Mouse (Mus musculus): Measurements from ENCODE around the gene Hoxc6. TPM values are rescaled to one million over a fixed set of nuclear protein-coding genes. Genes with fewer than 3 reads are reported as not detected.
A peak's percentile ranks its signal among the peaks of the same experiment; 100 is the strongest.

Hoxc6 gene
- polyA plus RNA-seq, 2 experiments, result 2.5 to 10.4 TPM

GRCm38 (mm10) chr15:103014166-103015008 lies 16.3 kb downstream of the Hoxc6 start:
- H3K36me3 ChIP-seq (ENCODE audit: control insufficient read depth, insufficient read depth, low read length), result no peaks in the 10 kb centered on the region
- H3K4me1 ChIP-seq (ENCODE audit: control insufficient read depth, insufficient read depth, low read length), result peaks cover 14% of the 10 kb centered on the region; the same call in 1 of the 2 replicates
- H3K9me3 ChIP-seq (ENCODE audit: control insufficient read depth, low read length), result no peaks in the 10 kb centered on the region
- peak overlapping the region; percentile 31 for H3K4me3 ChIP-seq (replicated peaks; ENCODE audit: low read length)
- no peak overlapping the region; the same call in 1 of the 2 replicates for H3K27ac ChIP-seq (replicated peaks; ENCODE audit: low read depth, low read length)
- ATAC-seq (ENCODE audit: low FRiP score, low read depth), result peak; percentile 58
- under 1% methylated on average over 45 of the region's 57 CpGs for WGBS
- no peak for TF ChIP-seq POLR2A (IDR thresholded peaks at IDR 0.05; ENCODE audit: borderline replicate concordance, extremely low read depth, insufficient read depth, insufficient read length)
- H3K9ac ChIP-seq (ENCODE audit: low read depth, low read length, severe bottlenecking), result peak overlapping the region; percentile 22
- peak overlapping the region; percentile 50 for H3K4me2 ChIP-seq (replicated peaks; ENCODE audit: low read depth, low read length, severe bottlenecking)
- peak; percentile 64 for DNase-seq (ENCODE audit: low spot score)
- peaks cover 97% of the 10 kb centered on the region for H3K27me3 ChIP-seq (ENCODE audit: control insufficient read depth, insufficient read depth, low read length)

- Histone ChIP-seq H3K4me1 (ENCODE audit: control insufficient read depth, insufficient read depth, low read length) (peaks cover 14% of the 10 kb centered on the region; the same call in 1 of the 2 replicates), H3K27ac (replicated peaks; ENCODE audit: low read depth, low read length) (no peak overlapping the region), H3K4me2 (replicated peaks; ENCODE audit: low read depth, low read length, severe bottlenecking) (peak overlapping the region; percentile 50), H3K9ac (ENCODE audit: low read depth, low read length, severe bottlenecking) (peak overlapping the region; percentile 6; the same call in 1 of the 2 replicates), H3K27me3 (ENCODE audit: control insufficient read depth, insufficient read depth, low read length) (peaks cover 97% of the 10 kb centered on the region), H3K36me3 (ENCODE audit: control insufficient read depth, insufficient read depth, low read length) (no peaks in the 10 kb centered on the region), H3K9me3 (ENCODE audit: control insufficient read depth, low read length) (no peaks in the 10 kb centered on the region), H3K4me3 (replicated peaks; ENCODE audit: low read length) (peak overlapping the region; percentile 31)
- ATAC-seq (ENCODE audit: low FRiP score, low read depth), result no peak
- 4% methylated on average over 18 of the region's 28 CpGs for WGBS
- DNase-seq (ENCODE audit: low spot score), result no peak
- no peak for TF ChIP-seq POLR2A (IDR thresholded peaks at IDR 0.05; ENCODE audit: borderline replicate concordance, extremely low read depth, insufficient read depth, insufficient read length)
Measured at GRCm38 (mm10) chr15:103015009-103015399, 16.9 kb downstream of the Hoxc6 start.

DNA sequence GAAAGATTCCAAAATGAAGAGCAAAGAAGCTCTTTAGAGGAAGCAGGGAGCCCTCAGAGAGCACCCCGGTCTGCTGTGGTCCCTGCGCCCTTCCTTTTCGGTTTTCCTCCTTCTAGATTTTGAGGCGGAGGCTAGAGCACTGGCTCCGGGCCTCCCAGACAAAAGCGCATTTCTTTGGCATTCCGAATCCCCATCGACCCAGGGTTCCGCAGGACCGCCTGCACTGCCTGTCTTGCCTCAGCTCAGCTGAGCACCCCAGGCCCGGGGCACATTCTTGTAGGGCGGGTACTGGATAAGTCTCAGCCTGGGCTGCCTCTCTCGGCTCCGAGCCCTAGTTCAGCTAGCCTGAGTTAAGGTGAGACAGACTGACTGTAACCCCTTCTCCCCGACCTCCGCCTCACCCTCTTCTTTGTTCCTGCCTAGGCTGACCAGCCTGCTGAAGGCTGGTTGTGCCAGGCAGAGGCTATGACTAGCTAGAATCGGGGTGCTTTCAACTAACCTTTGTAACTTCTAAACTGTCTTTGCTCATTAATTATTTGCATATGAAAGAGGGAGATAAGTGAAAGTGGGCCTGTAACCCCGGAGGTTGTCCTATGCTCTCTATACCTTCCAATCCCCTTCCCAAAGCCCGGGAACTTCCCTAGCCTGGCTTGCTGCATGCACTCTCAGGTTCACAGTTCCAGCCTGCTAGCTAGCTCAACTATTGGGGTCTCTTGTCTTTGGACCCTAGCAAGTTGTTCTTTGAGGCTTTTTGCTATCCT lies 17.5 kb downstream of the Hoxc6 start:
- TF ChIP-seq POLR2A (IDR thresholded peaks at IDR 0.05; ENCODE audit: borderline replicate concordance, extremely low read depth, insufficient read depth, insufficient read length), result no peak
- Histone ChIP-seq H3K9me3 (ENCODE audit: control insufficient read depth, low read length) (no peaks in the 10 kb centered on the region), H3K4me3 (replicated peaks; ENCODE audit: low read length) (peak overlapping the region; percentile 31; the same call in 1 of the 2 replicates), H3K4me1 (ENCODE audit: control insufficient read depth, insufficient read depth, low read length) (peaks cover 12% of the 10 kb centered on the region; the same call in 1 of the 2 replicates), H3K4me2 (replicated peaks; ENCODE audit: low read depth, low read length, severe bottlenecking) (peak overlapping the region; percentile 50), H3K27me3 (ENCODE audit: control insufficient read depth, insufficient read depth, low read length) (peaks cover 97% of the 10 kb centered on the region), H3K27ac (replicated peaks; ENCODE audit: low read depth, low read length) (no peak overlapping the region), H3K9ac (ENCODE audit: low read depth, low read length, severe bottlenecking) (0 out of 2 replicates have a peak overlapping the region, but pooled peaks have one; percentile 6), H3K36me3 (ENCODE audit: control insufficient read depth, insufficient read depth, low read length) (no peaks in the 10 kb centered on the region)
- 4% methylated on average over 19 of the region's 19 CpGs for WGBS
- DNase-seq (ENCODE audit: low spot score), result no peak
- ATAC-seq (ENCODE audit: low FRiP score, low read depth), result no peak

- Histone ChIP-seq H3K27me3 (ENCODE audit: control insufficient read depth, insufficient read depth, low read length) (peaks cover 99% of the 10 kb centered on the region), H3K4me1 (ENCODE audit: control insufficient read depth, insufficient read depth, low read length) (peaks cover 10% of the 10 kb centered on the region; the same call in 1 of the 2 replicates), H3K9me3 (ENCODE audit: control insufficient read depth, low read length) (no peaks in the 10 kb centered on the region), H3K9ac (ENCODE audit: low read depth, low read length, severe bottlenecking) (no peak within 1 kb of the TSS), H3K36me3 (ENCODE audit: control insufficient read depth, insufficient read depth, low read length) (no peaks in the 10 kb centered on the region), H3K27ac (replicated peaks; ENCODE audit: low read depth, low read length) (no peak within 1 kb of the TSS), H3K4me3 (replicated peaks; ENCODE audit: low read length) (no peak within 1 kb of the TSS), H3K4me2 (replicated peaks; ENCODE audit: low read depth, low read length, severe bottlenecking) (no peak within 1 kb of the TSS)
- DNase-seq (ENCODE audit: low spot score), result no peak
- no peak for ATAC-seq (ENCODE audit: low FRiP score, low read depth)
- 16% methylated on average over 9 of the region's 9 CpGs for WGBS
- no peak for TF ChIP-seq POLR2A (IDR thresholded peaks at IDR 0.05; ENCODE audit: borderline replicate concordance, extremely low read depth, insufficient read depth, insufficient read length)
Measured at GRCm38 (mm10) chr15:103018636-103019035, 20.6 kb downstream of the Hoxc6 start, which contains the start of gene Hoxc4. TSS of gene Hoxc4 (plus strand) at chr15:103018934.

GRCm38 (mm10) chr15:103020899-103021418 lies 22.9 kb downstream of the Hoxc6 start:
- no peak for TF ChIP-seq POLR2A (IDR thresholded peaks at IDR 0.05; ENCODE audit: borderline replicate concordance, extremely low read depth, insufficient read depth, insufficient read length)
- WGBS, result 6% methylated on average over 8 of the region's 8 CpGs
- no peaks in the 10 kb centered on the region for H3K9me3 ChIP-seq (ENCODE audit: control insufficient read depth, low read length)
- no peak for ATAC-seq (ENCODE audit: low FRiP score, low read depth)
- no peak overlapping the region for H3K4me3 ChIP-seq (replicated peaks; ENCODE audit: low read length)
- peaks cover 5% of the 10 kb centered on the region; the same call in 1 of the 2 replicates for H3K4me1 ChIP-seq (ENCODE audit: control insufficient read depth, insufficient read depth, low read length)
- H3K27me3 ChIP-seq (ENCODE audit: control insufficient read depth, insufficient read depth, low read length), result peaks cover 98% of the 10 kb centered on the region
- no peaks in the 10 kb centered on the region for H3K36me3 ChIP-seq (ENCODE audit: control insufficient read depth, insufficient read depth, low read length)
- no peak overlapping the region for H3K9ac ChIP-seq (ENCODE audit: low read depth, low read length, severe bottlenecking)
- H3K4me2 ChIP-seq (replicated peaks; ENCODE audit: low read depth, low read length, severe bottlenecking), result no peak overlapping the region
- no peak overlapping the region for H3K27ac ChIP-seq (replicated peaks; ENCODE audit: low read depth, low read length)
- no peak for DNase-seq (ENCODE audit: low spot score)
